Mouse (Mus musculus) forebrain, embryonic 13.5 days (tissue): ENCODE measurements around the gene Lrrk1. TPM values are rescaled to one million over a fixed set of nuclear protein-coding genes. Genes with fewer than 3 reads are reported as not detected.

Experiments
- ATAC-seq: fragments of 200-750 bp; cut with Nextera tagmentation; 2 replicates; pipeline ENCODE4 v1.8.0; 2017
- H3K27ac ChIP-seq: fragments of 300-500 bp; sonication (generic); 2 replicates; pipeline ENCODE4 v1.5.1; 2015; ENCODE audit warnings: inconsistent platforms, mild to moderate bottlenecking, moderate library complexity
- H3K27me3 ChIP-seq: fragments of 300-500 bp; sonication (generic); 2 replicates; pipeline ENCODE4 v1.6.1; 2015; ENCODE audit warnings: mild to moderate bottlenecking, inconsistent platforms
- H3K36me3 ChIP-seq: fragments of 300-500 bp; sonication (generic); 2 replicates; pipeline ENCODE4 v1.6.1; 2015; ENCODE audit warnings: mild to moderate bottlenecking, inconsistent platforms; ENCODE audit not compliant: poor library complexity, severe bottlenecking
- H3K4me1 ChIP-seq: fragments of 300-500 bp; sonication (generic); 2 replicates; pipeline ENCODE4 v1.6.1; 2015; ENCODE audit warnings: inconsistent platforms
- H3K4me2 ChIP-seq: fragments of 300-500 bp; sonication (generic); 2 replicates; pipeline ENCODE4 v1.6.1; 2015; ENCODE audit warnings: inconsistent platforms, mild to moderate bottlenecking, moderate library complexity
- H3K4me3 ChIP-seq: fragments of 300-500 bp; sonication (generic); 2 replicates; pipeline ENCODE4 v1.5.1; 2015; ENCODE audit warnings: mild to moderate bottlenecking, inconsistent platforms
- H3K9ac ChIP-seq: fragments of 300-500 bp; sonication (generic); 2 replicates; pipeline ENCODE4 v1.6.1; 2015; ENCODE audit warnings: mild to moderate bottlenecking, inconsistent platforms
- H3K9me3 ChIP-seq: fragments of 300-500 bp; sonication (generic); replicated peaks from 2 replicates; pipeline ENCODE4 v1.6.1; 2016; ENCODE audit warnings: inconsistent platforms
- WGBS: fragments of 180-500 bp; shearing (Covaris S2); methylation state at CpG from one replicate; pipeline ENCODE4 v1.1.7; 2015; 5-methylcytosine and 5-hydroxymethylcytosine counted together
- polyA plus RNA-seq: library from polyadenylated mRNA; unstranded; fragments of >200 nt; fragmentation: Nextera tagmentation; extraction: Ambion mirVana; gene quantifications from 2 replicates; pipeline ENCODE4 v1.2.1, GENCODE M21; 2015

The Lrrk1 gene
- polyA plus RNA-seq, 1 experiment from 2014 or later = 2.0 TPM

GRCm38 (mm10) chr7:66330610-66331009, 57.5 kb downstream of the Lrrk1 start:
- H3K9me3 ChIP-seq = 0 out of 2 replicates have a peak, but pooled peaks cover 4% of the 10 kb centered on the region
- no peak for ATAC-seq
- no peak overlapping the region for H3K4me2 ChIP-seq
- WGBS = 92% methylated on average over 9 of the region's 9 CpGs
- no peaks in the 10 kb centered on the region for H3K27me3 ChIP-seq
- no peaks in the 10 kb centered on the region for H3K4me1 ChIP-seq
- no peaks in the 10 kb centered on the region for H3K36me3 ChIP-seq
- no peak overlapping the region for H3K9ac ChIP-seq
- H3K27ac ChIP-seq = no peak overlapping the region
- no peak overlapping the region for H3K4me3 ChIP-seq

- Histone ChIP-seq H3K9ac (no peak overlapping the region), H3K4me3 (no peak overlapping the region), H3K27me3 (no peaks in the 10 kb centered on the region), H3K9me3 (0 out of 2 replicates have a peak, but pooled peaks cover 4% of the 10 kb centered on the region), H3K36me3 (no peaks in the 10 kb centered on the region), H3K4me1 (no peaks in the 10 kb centered on the region), H3K27ac (no peak overlapping the region), H3K4me2 (no peak overlapping the region)
- WGBS = 58% methylated on average over 2 of the region's 2 CpGs
- no peak for ATAC-seq
Measured at GRCm38 (mm10) chr7:66327516-66327915, 60.6 kb downstream of the Lrrk1 start.

- Histone ChIP-seq H3K9me3 (0 out of 2 replicates have a peak, but pooled peaks cover 4% of the 10 kb centered on the region), H3K4me2 (no peak overlapping the region), H3K4me1 (peaks cover 10% of the 10 kb centered on the region), H3K27ac (no peak overlapping the region), H3K4me3 (no peak overlapping the region), H3K9ac (no peak overlapping the region), H3K36me3 (no peaks in the 10 kb centered on the region), H3K27me3 (no peaks in the 10 kb centered on the region)
- no peak for ATAC-seq
- WGBS = 78% methylated on average over 3 of the region's 3 CpGs
Measured at GRCm38 (mm10) chr7:66325419-66326053, 62.6 kb downstream of the Lrrk1 start.

- Histone ChIP-seq H3K4me2 (no peak overlapping the region), H3K4me3 (no peak overlapping the region), H3K36me3 (no peaks in the 10 kb centered on the region), H3K27ac (no peak overlapping the region), H3K9ac (no peak overlapping the region), H3K4me1 (peaks cover 10% of the 10 kb centered on the region), H3K27me3 (no peaks in the 10 kb centered on the region), H3K9me3 (0 out of 2 replicates have a peak, but pooled peaks cover 4% of the 10 kb centered on the region)
- 82% methylated on average over 9 of the region's 9 CpGs for WGBS
- ATAC-seq = no peak
Measured at GRCm38 (mm10) chr7:66323252-66324015, 64.7 kb downstream of the Lrrk1 start.

- peak; percentile 68 for ATAC-seq
Measured at GRCm38 (mm10) chr7:66320996-66321395, 67.2 kb downstream of the Lrrk1 start.

GRCm38 (mm10) chr7:66318147-66318546, 70.0 kb downstream of the Lrrk1 start:
- Histone ChIP-seq H3K4me1 (peaks cover 10% of the 10 kb centered on the region), H3K9ac (no peak overlapping the region), H3K4me2 (no peak overlapping the region), H3K27ac (no peak overlapping the region), H3K9me3 (no peaks in the 10 kb centered on the region), H3K27me3 (no peaks in the 10 kb centered on the region), H3K36me3 (no peaks in the 10 kb centered on the region), H3K4me3 (no peak overlapping the region)
- WGBS = 91% methylated on average over 6 of the region's 6 CpGs
- ATAC-seq = no peak

More at GRCm38 (mm10) chr7:66320996-66321395, 67.2 kb downstream of the Lrrk1 start:
- Histone ChIP-seq H3K9ac (no peak overlapping the region), H3K4me1 (peaks cover 10% of the 10 kb centered on the region), H3K27me3 (no peaks in the 10 kb centered on the region), H3K4me3 (no peak overlapping the region), H3K36me3 (no peaks in the 10 kb centered on the region), H3K4me2 (no peak overlapping the region), H3K27ac (no peak overlapping the region), H3K9me3 (no peaks in the 10 kb centered on the region)
- WGBS = 41% methylated on average over 5 of the region's 5 CpGs

GRCm38 (mm10) chr7:66310670-66311656, 77.2 kb downstream of the Lrrk1 start:
- no peak for ATAC-seq
- 86% methylated on average over 26 of the region's 26 CpGs for WGBS
- H3K9me3 ChIP-seq = no peaks in the 10 kb centered on the region
- H3K36me3 ChIP-seq = no peaks in the 10 kb centered on the region
- no peak overlapping the region for H3K9ac ChIP-seq
- no peaks in the 10 kb centered on the region for H3K27me3 ChIP-seq
- no peak overlapping the region for H3K4me2 ChIP-seq
- H3K4me3 ChIP-seq = no peak overlapping the region
- no peaks in the 10 kb centered on the region for H3K4me1 ChIP-seq
- no peak overlapping the region for H3K27ac ChIP-seq

GRCm38 (mm10) chr7:66309950-66310669, 78.0 kb downstream of the Lrrk1 start:
- no peak overlapping the region for H3K4me3 ChIP-seq
- no peaks in the 10 kb centered on the region for H3K4me1 ChIP-seq
- ATAC-seq = 0 out of 2 replicates have a peak, but pooled peaks have one; percentile 30
- no peak overlapping the region for H3K4me2 ChIP-seq
- H3K27me3 ChIP-seq = no peaks in the 10 kb centered on the region
- H3K36me3 ChIP-seq = no peaks in the 10 kb centered on the region
- 41% methylated on average over 7 of the region's 7 CpGs for WGBS
- H3K9ac ChIP-seq = no peak overlapping the region
- H3K9me3 ChIP-seq = no peaks in the 10 kb centered on the region
- H3K27ac ChIP-seq = no peak overlapping the region

- WGBS = 70% methylated on average over 5 of the region's 5 CpGs
- Histone ChIP-seq H3K9me3 (no peaks in the 10 kb centered on the region), H3K27me3 (no peaks in the 10 kb centered on the region), H3K36me3 (no peaks in the 10 kb centered on the region), H3K4me1 (no peaks in the 10 kb centered on the region), H3K27ac (no peak overlapping the region), H3K9ac (no peak overlapping the region), H3K4me3 (no peak overlapping the region), H3K4me2 (no peak overlapping the region)
- no peak for ATAC-seq
Measured at GRCm38 (mm10) chr7:66309240-66309949, 78.8 kb downstream of the Lrrk1 start.

- Histone ChIP-seq H3K27me3 (no peaks in the 10 kb centered on the region), H3K36me3 (no peaks in the 10 kb centered on the region), H3K4me1 (no peaks in the 10 kb centered on the region), H3K9me3 (no peaks in the 10 kb centered on the region), H3K9ac (no peak overlapping the region), H3K4me3 (no peak overlapping the region), H3K4me2 (no peak overlapping the region), H3K27ac (no peak overlapping the region)
- 72% methylated on average over 13 of the region's 13 CpGs for WGBS
- ATAC-seq = no peak
Measured at GRCm38 (mm10) chr7:66308581-66309239, 79.4 kb downstream of the Lrrk1 start.
